Mouse (Mus musculus): ENCODE measurements around the gene Pdhx. TPM values are rescaled to one million over a fixed set of nuclear protein-coding genes. Genes with fewer than 3 reads are reported as not detected.
A peak's percentile ranks its signal among the peaks of the same experiment; 100 is the strongest.

Pdhx gene
- total RNA-seq, 1 experiment, result 35.6 TPM

DNA sequence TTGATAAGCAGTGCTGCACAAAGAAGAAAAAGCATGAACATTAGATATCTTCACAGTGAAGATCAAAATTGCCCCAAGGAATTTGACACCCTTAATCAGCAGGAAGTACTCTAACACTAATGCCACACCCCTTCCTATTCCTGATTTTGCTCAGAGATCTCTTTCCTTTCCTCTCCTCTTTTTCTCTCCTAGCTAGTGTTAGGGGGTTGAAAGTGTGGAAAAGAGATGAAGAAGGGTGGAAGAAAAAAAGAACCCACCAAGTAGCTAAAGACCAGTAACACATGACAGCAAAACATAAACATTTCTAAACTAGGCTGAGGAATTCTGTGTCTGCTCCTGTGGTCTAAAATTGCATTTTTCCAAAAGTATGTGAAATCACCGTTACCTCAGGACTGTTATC, 4.7 kb downstream of the Pdhx start:
- DNase-seq (ENCODE audit: low read depth, low spot score), result no peak
- no peak overlapping the region for H3K4me3 ChIP-seq (ENCODE audit: insufficient read depth in 1 of 2, low read depth in 1 of 2, low read length in 2 of 2, poor library complexity in 1 of 2, severe bottlenecking in 1 of 2)
- TF ChIP-seq CHD2 (IDR thresholded peaks at IDR 0.05; ENCODE audit: low read depth, low read length), result no peak
- no peak for TF ChIP-seq ZC3H11A (IDR thresholded peaks at IDR 0.05; ENCODE audit: borderline replicate concordance, low read depth, low read length)
- no peak for TF ChIP-seq ZNF384 (IDR thresholded peaks at IDR 0.05; ENCODE audit: low read depth, low read length)
- TF ChIP-seq HCFC1 (IDR thresholded peaks at IDR 0.05; ENCODE audit: borderline replicate concordance, insufficient read depth, low read length), result no peak
- no peak for TF ChIP-seq MAFK (IDR thresholded peaks at IDR 0.05; ENCODE audit: insufficient read depth, low read depth, low read length)
- no peak overlapping the region for H3K9ac ChIP-seq (ENCODE audit: insufficient read depth, low read depth, low read length, poor library complexity, severe bottlenecking)
- no peaks in the 10 kb centered on the region for H3K36me3 ChIP-seq (ENCODE audit: control insufficient read depth, insufficient read depth, low read length, poor library complexity, severe bottlenecking)
- in situ Hi-C loops (cut with MboI; ENCODE audit: low sequenced_read_pairs in 2 of 2, unreplicated experiment in 2 of 2), result no loop called here
- no peaks in the 10 kb centered on the region for H3K9me3 ChIP-seq (ENCODE audit: control insufficient read depth, insufficient read depth, low read depth, low read length)
- no peak overlapping the region for H3K27ac ChIP-seq (ENCODE audit: insufficient read depth, low read depth, low read length, poor library complexity, severe bottlenecking)
- H3K4me1 ChIP-seq (ENCODE audit: control insufficient read depth in 2 of 2, insufficient read depth in 2 of 2, low read length in 2 of 2, poor library complexity in 1 of 2), result no peaks in the 10 kb centered on the region

DNA sequence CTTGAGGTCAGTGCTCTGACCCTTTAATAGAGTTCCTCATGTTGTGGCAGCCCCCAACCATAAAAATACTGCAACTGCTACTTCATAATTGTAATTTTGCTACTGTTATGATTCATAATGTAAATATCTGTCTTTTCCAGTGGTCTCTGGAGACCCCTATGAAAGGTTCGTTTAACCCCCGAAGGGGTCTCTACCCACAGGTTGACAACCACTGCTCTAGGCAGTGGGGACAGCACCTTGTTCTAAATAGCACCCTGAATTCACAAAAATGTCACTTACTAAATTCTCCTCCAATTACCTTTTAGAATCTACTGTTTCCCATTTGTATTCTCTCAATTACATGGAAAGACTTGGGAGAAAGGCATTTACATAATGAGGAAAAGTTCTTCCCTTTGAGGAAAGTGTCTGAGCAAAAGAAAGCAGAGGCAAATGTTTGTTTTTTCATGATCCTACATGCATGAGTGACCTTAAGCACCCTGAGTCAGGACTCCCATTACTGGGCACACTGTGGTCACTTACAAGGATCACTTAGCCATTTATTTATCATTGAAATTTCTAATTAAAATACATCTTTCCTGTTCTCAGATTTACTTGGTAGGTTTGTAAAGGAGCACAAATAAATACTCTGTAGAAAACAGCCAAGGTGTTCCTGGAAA, 5.6 kb downstream of the Pdhx start:
- no peak for TF ChIP-seq CHD2 (IDR thresholded peaks at IDR 0.05; ENCODE audit: low read depth, low read length)
- no peak for TF ChIP-seq MAFK (IDR thresholded peaks at IDR 0.05; ENCODE audit: insufficient read depth, low read depth, low read length)
- TF ChIP-seq HCFC1 (IDR thresholded peaks at IDR 0.05; ENCODE audit: borderline replicate concordance, insufficient read depth, low read length), result no peak
- no peak for TF ChIP-seq ZC3H11A (IDR thresholded peaks at IDR 0.05; ENCODE audit: borderline replicate concordance, low read depth, low read length)
- no peak for TF ChIP-seq ZNF384 (IDR thresholded peaks at IDR 0.05; ENCODE audit: low read depth, low read length)
- no peak overlapping the region for H3K27ac ChIP-seq (ENCODE audit: insufficient read depth, low read depth, low read length, poor library complexity, severe bottlenecking)
- H3K4me3 ChIP-seq (ENCODE audit: insufficient read depth in 1 of 2, low read depth in 1 of 2, low read length in 2 of 2, poor library complexity in 1 of 2, severe bottlenecking in 1 of 2), result no peak overlapping the region
- H3K4me1 ChIP-seq (ENCODE audit: control insufficient read depth in 2 of 2, insufficient read depth in 2 of 2, low read length in 2 of 2, poor library complexity in 1 of 2), result no peaks in the 10 kb centered on the region
- no peaks in the 10 kb centered on the region for H3K36me3 ChIP-seq (ENCODE audit: control insufficient read depth, insufficient read depth, low read length, poor library complexity, severe bottlenecking)
- in situ Hi-C loops (cut with MboI; ENCODE audit: low sequenced_read_pairs in 2 of 2, unreplicated experiment in 2 of 2), result no loop called here
- no peak for DNase-seq (ENCODE audit: low read depth, low spot score)
- H3K9ac ChIP-seq (ENCODE audit: insufficient read depth, low read depth, low read length, poor library complexity, severe bottlenecking), result no peak overlapping the region
- no peaks in the 10 kb centered on the region for H3K9me3 ChIP-seq (ENCODE audit: control insufficient read depth, insufficient read depth, low read depth, low read length)

DNA sequence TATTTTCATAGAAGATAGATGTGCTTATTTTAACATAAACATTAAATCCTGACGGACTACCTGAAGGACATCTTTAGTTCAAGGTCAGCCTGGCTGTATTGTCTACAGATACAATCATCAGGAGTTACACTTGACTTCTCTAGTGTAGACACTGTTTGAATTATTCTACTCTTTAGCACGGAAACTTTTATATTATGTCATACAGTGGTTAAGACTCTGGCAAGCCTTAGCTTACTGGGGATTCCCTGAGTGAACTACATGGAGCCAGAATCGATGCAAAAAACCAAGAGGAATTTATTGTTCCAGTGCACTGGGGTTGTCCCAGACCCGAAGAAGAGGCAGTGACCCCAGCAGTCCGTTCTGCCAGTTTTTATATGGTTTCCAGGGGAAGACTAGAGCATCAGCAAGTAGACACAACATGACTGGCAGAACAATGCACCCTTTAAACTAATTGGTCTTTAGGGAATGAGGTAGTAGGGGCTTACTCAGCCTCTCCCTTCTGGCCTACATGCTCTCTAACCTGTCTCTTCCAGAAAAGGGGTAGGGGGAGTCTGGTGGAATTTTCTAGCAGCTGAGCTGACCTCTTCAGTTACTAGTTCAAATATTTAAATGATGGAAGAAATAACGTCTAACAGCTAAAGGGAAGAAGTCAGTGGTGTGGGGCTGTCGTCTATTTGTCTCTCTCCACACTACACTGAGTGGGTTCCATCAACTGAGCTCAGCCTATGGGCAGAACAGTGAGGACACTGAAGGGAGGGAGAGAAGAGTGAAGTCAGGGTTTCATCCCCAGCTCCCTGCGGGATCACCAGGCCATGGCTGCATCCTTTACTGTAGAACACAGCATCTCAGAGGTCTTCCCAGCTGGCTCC, 6.4 kb downstream of the Pdhx start:
- Histone ChIP-seq H3K27ac (ENCODE audit: insufficient read depth, low read depth, low read length, poor library complexity, severe bottlenecking) (no peak overlapping the region), H3K4me3 (ENCODE audit: insufficient read depth in 1 of 2, low read depth in 1 of 2, low read length in 2 of 2, poor library complexity in 1 of 2, severe bottlenecking in 1 of 2) (no peak overlapping the region), H3K9ac (ENCODE audit: insufficient read depth, low read depth, low read length, poor library complexity, severe bottlenecking) (no peak overlapping the region), H3K4me1 (ENCODE audit: control insufficient read depth in 2 of 2, insufficient read depth in 2 of 2, low read length in 2 of 2, poor library complexity in 1 of 2) (no peaks in the 10 kb centered on the region), H3K36me3 (ENCODE audit: control insufficient read depth, insufficient read depth, low read length, poor library complexity, severe bottlenecking) (no peaks in the 10 kb centered on the region), H3K9me3 (ENCODE audit: control insufficient read depth, insufficient read depth, low read depth, low read length) (no peaks in the 10 kb centered on the region)
- no peak for TF ChIP-seq CHD2 (IDR thresholded peaks at IDR 0.05; ENCODE audit: low read depth, low read length)
- TF ChIP-seq ZC3H11A (IDR thresholded peaks at IDR 0.05; ENCODE audit: borderline replicate concordance, low read depth, low read length), result no peak
- no peak for TF ChIP-seq ZNF384 (IDR thresholded peaks at IDR 0.05; ENCODE audit: low read depth, low read length)
- TF ChIP-seq HCFC1 (IDR thresholded peaks at IDR 0.05; ENCODE audit: borderline replicate concordance, insufficient read depth, low read length), result no peak
- TF ChIP-seq MAFK (IDR thresholded peaks at IDR 0.05; ENCODE audit: insufficient read depth, low read depth, low read length), result no peak
- in situ Hi-C loops (cut with MboI; ENCODE audit: low sequenced_read_pairs in 2 of 2, unreplicated experiment in 2 of 2), result no loop called here
- no peak for DNase-seq (ENCODE audit: low read depth, low spot score)

DNA sequence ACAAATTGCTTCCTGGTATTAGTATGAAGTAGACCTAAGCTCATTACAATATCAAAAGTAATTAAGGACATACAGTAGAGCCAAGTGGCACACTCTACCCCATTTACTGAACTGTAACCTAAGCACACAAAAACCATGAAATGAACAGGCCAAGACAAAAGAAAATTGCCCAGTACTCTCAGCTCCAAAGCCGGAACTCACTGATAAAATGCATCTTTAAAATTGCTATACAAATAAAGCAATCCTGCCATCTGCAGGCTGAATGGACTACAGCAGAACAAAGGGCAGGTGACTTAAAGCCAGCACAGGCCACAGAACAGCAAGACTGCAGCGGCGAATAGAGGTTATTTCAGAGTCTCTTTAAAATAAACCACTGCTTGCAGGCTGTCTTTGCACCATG, 10.4 kb downstream of the Pdhx start:
- Histone ChIP-seq H3K4me3 (ENCODE audit: insufficient read depth in 1 of 2, low read depth in 1 of 2, low read length in 2 of 2, poor library complexity in 1 of 2, severe bottlenecking in 1 of 2) (no peak overlapping the region), H3K9ac (ENCODE audit: insufficient read depth, low read depth, low read length, poor library complexity, severe bottlenecking) (no peak overlapping the region), H3K4me1 (ENCODE audit: control insufficient read depth in 2 of 2, insufficient read depth in 2 of 2, low read length in 2 of 2, poor library complexity in 1 of 2) (no peaks in the 10 kb centered on the region), H3K27ac (ENCODE audit: insufficient read depth, low read depth, low read length, poor library complexity, severe bottlenecking) (no peak overlapping the region), H3K9me3 (ENCODE audit: control insufficient read depth, insufficient read depth, low read depth, low read length) (no peaks in the 10 kb centered on the region), H3K36me3 (ENCODE audit: control insufficient read depth, insufficient read depth, low read length, poor library complexity, severe bottlenecking) (no peaks in the 10 kb centered on the region)
- TF ChIP-seq ZNF384 (IDR thresholded peaks at IDR 0.05; ENCODE audit: low read depth, low read length), result no peak
- peak; percentile 19; the same call in 1 of the 2 replicates for TF ChIP-seq ZC3H11A (IDR thresholded peaks at IDR 0.05; ENCODE audit: borderline replicate concordance, low read depth, low read length)
- in situ Hi-C loops (cut with MboI; ENCODE audit: low sequenced_read_pairs in 2 of 2, unreplicated experiment in 2 of 2), result no loop called here
- DNase-seq (ENCODE audit: low read depth, low spot score), result no peak

Data from ES-E14 (cell line).